Mouse (Mus musculus) cerebral cortex, adult 2 months (tissue): ENCODE results near the gene Chpt1.

Experiments
- WGBS: fragments of 180-500 bp; shearing (Covaris S2); methylation state at CpG from one replicate; pipeline ENCODE4 v1.1.7; 2018; 5-methylcytosine and 5-hydroxymethylcytosine counted together

The Chpt1 gene

DNA sequence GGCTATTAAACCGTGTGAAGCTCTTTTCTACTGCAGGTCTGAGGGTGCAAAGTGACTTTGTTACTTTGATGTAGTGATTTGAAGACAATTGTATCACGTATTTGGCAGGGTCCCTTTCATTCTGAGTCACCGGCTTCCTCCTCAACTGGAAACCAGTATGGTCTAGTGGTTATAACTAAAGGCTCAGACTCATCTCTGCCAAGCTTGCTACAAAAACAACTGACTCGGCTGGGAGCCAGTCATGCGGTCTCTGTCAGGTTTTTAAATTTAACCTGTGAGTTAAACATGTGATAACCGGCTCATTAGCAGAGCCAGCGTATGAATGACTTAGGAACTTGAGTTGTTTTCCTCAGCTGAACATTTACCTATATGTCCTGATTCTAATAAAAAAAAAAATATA lies 98.1 kb downstream of the Chpt1 start:
- 56% methylated on average over 7 of the region's 7 CpGs for WGBS

DNA sequence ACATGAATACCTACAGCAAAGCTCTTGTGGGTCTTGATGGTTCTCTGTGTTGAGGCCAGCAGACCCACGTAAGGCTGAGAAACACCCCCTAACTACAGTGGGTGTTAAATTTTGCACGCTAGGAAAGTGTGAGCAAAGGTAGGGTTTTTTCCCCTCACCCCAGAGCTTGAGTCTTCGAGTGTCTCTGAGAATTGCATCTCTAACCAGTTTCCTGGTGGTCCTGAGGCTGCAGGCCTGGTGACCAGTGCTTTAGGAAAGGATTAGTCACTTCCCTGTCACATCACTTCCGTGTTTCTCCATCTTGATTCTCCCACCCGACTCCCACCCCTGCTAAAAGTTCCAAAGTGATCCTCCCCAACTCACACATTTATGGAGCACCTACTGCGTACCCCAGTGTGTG lies 99.7 kb downstream of the Chpt1 start:
- WGBS: 83% methylated on average over 6 of the region's 6 CpGs

DNA sequence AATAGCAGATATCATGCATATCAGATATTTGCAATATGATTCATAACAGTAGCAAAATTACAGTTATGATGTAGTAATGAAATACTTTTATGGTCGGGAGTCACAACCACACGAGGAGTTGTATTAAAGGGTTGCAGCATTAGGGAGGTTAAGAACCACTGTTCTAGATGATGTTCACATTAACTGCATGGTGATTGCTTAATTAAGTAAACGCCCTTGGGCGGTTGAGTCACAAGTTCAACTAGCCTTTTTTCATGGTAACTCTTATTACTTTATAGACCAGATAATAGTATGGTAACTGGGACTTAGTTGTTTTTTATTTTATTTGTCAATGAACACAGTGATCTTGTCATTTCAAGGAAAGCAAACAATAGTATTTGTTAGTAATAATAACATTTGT lies 100.9 kb downstream of the Chpt1 start:
- WGBS: 93% methylated on average over 4 of the region's 4 CpGs
